32 mouse cellular contexts compared by ENCODE assay signal in genomic region chr6:99546416-99546815, GRCm38 (mm10).
"Had no signal": no experiment of that assay in that cellular context is flagged by ENCODE, and none has a peak within 500 bp of the region (broad histone marks: within the 10 kb centered on the region; RNA-seq: fewer than 3 reads in every experiment).

No protein-coding gene starts in this region.

- H3K9ac ChIP-seq: limb, embryonic 12.5 days; limb, embryonic 13.5 days; limb, embryonic 15.5 days; liver, embryonic 12.5 days; liver, embryonic 13.5 days; liver, embryonic 14.5 days; liver, embryonic 15.5 days; liver, postnatal 0 days; lung, embryonic 14.5 days; lung, embryonic 15.5 days; midbrain, embryonic 12.5 days; midbrain, embryonic 13.5 days; midbrain, embryonic 15.5 days; neural tube, embryonic 12.5 days had no signal

- ATAC-seq: liver, embryonic 12.5 days; liver, postnatal 0 days; lung, postnatal 0 days; midbrain, embryonic 13.5 days; midbrain, embryonic 15.5 days; midbrain, embryonic 16.5 days had no signal

- H3K4me2 ChIP-seq: limb, embryonic 12.5 days; limb, embryonic 13.5 days; limb, embryonic 15.5 days; liver, embryonic 11.5 days; liver, embryonic 12.5 days; liver, embryonic 13.5 days; liver, embryonic 15.5 days; lung, embryonic 14.5 days; lung, embryonic 15.5 days; midbrain, embryonic 12.5 days; midbrain, embryonic 13.5 days; midbrain, embryonic 15.5 days; neural tube, embryonic 12.5 days had no signal

- H3K4me1 ChIP-seq: limb, embryonic 10.5 days; limb, embryonic 12.5 days; limb, embryonic 13.5 days; limb, embryonic 15.5 days; liver, embryonic 12.5 days; liver, embryonic 13.5 days; liver, embryonic 15.5 days; megakaryocyte, embryonic 14.5 days; midbrain, embryonic 10.5 days; midbrain, embryonic 12.5 days; midbrain, embryonic 13.5 days; midbrain, embryonic 15.5 days; neural tube, embryonic 12.5 days had no signal

- H3K4me3 ChIP-seq: left cerebral cortex, adult 2 months; limb, embryonic 10.5 days; limb, embryonic 12.5 days; limb, embryonic 13.5 days; limb, embryonic 15.5 days; liver, embryonic 12.5 days; liver, embryonic 13.5 days; liver, embryonic 15.5 days; lung, embryonic 15.5 days; megakaryocyte, embryonic 14.5 days; midbrain, embryonic 10.5 days; midbrain, embryonic 12.5 days; midbrain, embryonic 13.5 days; midbrain, embryonic 15.5 days; myocyte; neural tube, embryonic 12.5 days had no signal

- H3K36me3 ChIP-seq: limb, embryonic 10.5 days; limb, embryonic 12.5 days; limb, embryonic 13.5 days; limb, embryonic 15.5 days; liver, embryonic 12.5 days; liver, embryonic 13.5 days; liver, embryonic 15.5 days; lung, embryonic 15.5 days; midbrain, embryonic 10.5 days; midbrain, embryonic 12.5 days; midbrain, embryonic 15.5 days; neural tube, embryonic 12.5 days had no signal

- H3K9me3 ChIP-seq: limb, embryonic 10.5 days; limb, embryonic 12.5 days; limb, embryonic 13.5 days; limb, embryonic 15.5 days; liver, embryonic 12.5 days; liver, embryonic 13.5 days; liver, embryonic 15.5 days; lung, embryonic 15.5 days; midbrain, embryonic 10.5 days; midbrain, embryonic 12.5 days; midbrain, embryonic 15.5 days; neural tube, embryonic 12.5 days had no signal

- H3K27ac ChIP-seq: left cerebral cortex, adult 2 months; limb, embryonic 10.5 days; limb, embryonic 12.5 days; limb, embryonic 13.5 days; limb, embryonic 15.5 days; liver, embryonic 12.5 days; liver, embryonic 13.5 days; liver, embryonic 14.5 days; liver, embryonic 15.5 days; lung, embryonic 15.5 days; macrophage; midbrain, embryonic 10.5 days; midbrain, embryonic 12.5 days; midbrain, embryonic 13.5 days; midbrain, embryonic 15.5 days; neural tube, embryonic 12.5 days had no signal

- H3K27me3 ChIP-seq: limb, embryonic 12.5 days; limb, embryonic 13.5 days; limb, embryonic 15.5 days; liver, embryonic 12.5 days; liver, embryonic 13.5 days; liver, embryonic 15.5 days; lung, embryonic 15.5 days; megakaryocyte, embryonic 14.5 days; midbrain, embryonic 12.5 days; midbrain, embryonic 13.5 days; midbrain, embryonic 15.5 days; neural tube, embryonic 12.5 days had no signal

- DNase-seq: left cerebral cortex, postnatal 4 days; liver; liver, embryonic 13.5 days; liver, postnatal 0 days; lung, adult 18-20 months; lung, adult 2 months; lung, embryonic 14.5 days; lung, postnatal 10 days; lung, postnatal 14 days; lung, postnatal 36 days; lung, postnatal 4 days; midbrain, embryonic 14.5 days had no signal
